Mouse (Mus musculus) CH12.LX (cell line): ENCODE measurements around the gene Gstp1. TPM values are rescaled to one million over a fixed set of nuclear protein-coding genes. Genes with fewer than 3 reads are reported as not detected.

Experiments
- DNase-seq: peaks from one replicate; pipeline ENCODE4 v3.0.0-alpha.2; 2013; ENCODE audit errors: extremely low read depth
- H3K27ac ChIP-seq: 2 replicates; pipeline ENCODE4 v1.5.1; 2012; ENCODE audit warnings: low read depth, mild to moderate bottlenecking, control low read depth, moderate library complexity; ENCODE audit not compliant: insufficient read depth
- H3K27me3 ChIP-seq: replicated peaks from 2 replicates; pipeline ENCODE3; 2012; ENCODE audit warnings: inconsistent platforms
- H3K36me3 ChIP-seq, 2 experiments: replicated peaks in 1 of 2; 2 replicates each; pipeline versions ENCODE3 to v1.6.1; 2012; ENCODE audit warnings: inconsistent platforms in 1 of 2, low read length in 1 of 2, mild to moderate bottlenecking in 1 of 2, mixed read lengths in 1 of 2, moderate library complexity in 1 of 2; ENCODE audit not compliant: control insufficient read depth in 1 of 2, insufficient read depth in 1 of 2
- H3K4me1 ChIP-seq, 2 experiments: 2 replicates each; pipeline ENCODE4 v1.6.1; 2012; ENCODE audit warnings: inconsistent platforms in 1 of 2, moderate library complexity in 1 of 2; ENCODE audit not compliant: insufficient read depth in 2 of 2, control insufficient read depth in 1 of 2
- H3K4me2 ChIP-seq: 2 replicates; pipeline ENCODE4 v1.6.1; 2012; ENCODE audit warnings: low read depth, mild to moderate bottlenecking, control low read depth; ENCODE audit not compliant: poor library complexity, insufficient read depth, severe bottlenecking
- H3K4me3 ChIP-seq, 3 experiments: fragments of 150-350 bp in 1 of 3; sonication (generic) in 1 of 3; replicated peaks in 1 of 3; 2 replicates each; pipeline versions ENCODE3 to v1.5.1; 2011 to 2012; ENCODE audit warnings: low read depth in 2 of 3, low read length in 2 of 3, mild to moderate bottlenecking in 2 of 3, moderate library complexity in 2 of 3, control low read depth in 1 of 3, improper control_type of control experiment in 1 of 3, inconsistent platforms in 1 of 3, mixed read lengths in 1 of 3; ENCODE audit not compliant: poor library complexity in 1 of 3
- H3K79me2 ChIP-seq: replicated peaks from 2 replicates; pipeline ENCODE4 v1.6.1; 2012; ENCODE audit warnings: mild to moderate bottlenecking, moderate library complexity; ENCODE audit not compliant: control insufficient read depth, poor library complexity, insufficient read depth, severe bottlenecking; ENCODE audit errors: extremely low read depth
- H3K9ac ChIP-seq: 2 replicates; pipeline ENCODE4 v1.6.1; 2012; ENCODE audit warnings: low read depth, mild to moderate bottlenecking, control low read depth, moderate library complexity; ENCODE audit not compliant: insufficient read depth
- H3K9me3 ChIP-seq: replicated peaks from 2 replicates; pipeline ENCODE3; 2012; ENCODE audit warnings: low read length, inconsistent platforms, mixed read lengths
- CTCF ChIP-seq, 2 experiments: IDR thresholded peaks in 1 of 2; conservative IDR thresholded peaks in 1 of 2; 2 replicates each; pipeline ENCODE4 v1.5.1; 2011 to 2012; ENCODE audit warnings: low read depth in 2 of 2, low read length in 2 of 2, improper control_type of control experiment in 1 of 2, inconsistent platforms in 1 of 2, mild to moderate bottlenecking in 1 of 2, moderate library complexity in 1 of 2
- E2F4 ChIP-seq: IDR thresholded peaks from 2 replicates; pipeline ENCODE4 v1.6.1; 2011; ENCODE audit warnings: low read depth, low read length, improper control_type of control experiment; ENCODE audit not compliant: insufficient replicate concordance
- ELF1 ChIP-seq: IDR thresholded peaks from 2 replicates; pipeline ENCODE4 v1.6.1; 2014; ENCODE audit warnings: low read depth, mild to moderate bottlenecking, inconsistent platforms, low read length, improper control_type of control experiment
- JUN ChIP-seq: IDR thresholded peaks from 2 replicates; pipeline ENCODE4 v1.6.1; 2011; ENCODE audit warnings: low read depth, mild to moderate bottlenecking, low read length, improper control_type of control experiment, moderate library complexity; ENCODE audit not compliant: insufficient read depth
- JUND ChIP-seq: conservative IDR thresholded peaks from 2 replicates; pipeline ENCODE4 v1.6.1; 2011; ENCODE audit warnings: low read depth, low read length, improper control_type of control experiment
- KAT2A ChIP-seq: IDR thresholded peaks from 2 replicates; pipeline ENCODE4 v1.6.1; 2012; ENCODE audit warnings: low read length, improper control_type of control experiment, inconsistent platforms; ENCODE audit not compliant: insufficient replicate concordance
- MAX ChIP-seq: IDR thresholded peaks from 2 replicates; pipeline ENCODE4 v1.6.1; 2011; ENCODE audit warnings: low read length, improper control_type of control experiment
- MAZ ChIP-seq: IDR thresholded peaks from 2 replicates; pipeline ENCODE4 v1.6.1; 2012; ENCODE audit warnings: low read depth, mild to moderate bottlenecking, inconsistent platforms, low read length, improper control_type of control experiment, moderate library complexity
- MXI1 ChIP-seq: IDR thresholded peaks from 2 replicates; pipeline ENCODE4 v1.6.1; 2011; ENCODE audit warnings: mild to moderate bottlenecking, low read depth, low read length, improper control_type of control experiment
- MYC ChIP-seq: IDR thresholded peaks from 2 replicates; pipeline ENCODE4 v1.6.1; 2011; ENCODE audit warnings: low read depth, mild to moderate bottlenecking, improper control_type of control experiment, low read length
- POLR2AphosphoS2 ChIP-seq: IDR thresholded peaks from 2 replicates; pipeline ENCODE4 v1.6.1; 2011; ENCODE audit warnings: low read depth, low read length, improper control_type of control experiment
- SIN3A ChIP-seq: IDR thresholded peaks from 2 replicates; pipeline ENCODE4 v1.6.1; 2012; ENCODE audit warnings: low read length, improper control_type of control experiment, inconsistent platforms
- TCF12 ChIP-seq: IDR thresholded peaks from 2 replicates; pipeline ENCODE4 v1.6.1; 2014; ENCODE audit warnings: low read depth, mild to moderate bottlenecking, inconsistent platforms, low read length, improper control_type of control experiment
- UBTF ChIP-seq: IDR thresholded peaks from 2 replicates; pipeline ENCODE4 v1.6.1; 2012; ENCODE audit warnings: low read depth, mild to moderate bottlenecking, inconsistent platforms, low read length, improper control_type of control experiment, moderate library complexity
- USF2 ChIP-seq: conservative IDR thresholded peaks from 2 replicates; pipeline ENCODE4 v1.6.1; 2011; ENCODE audit warnings: low read depth, low read length, improper control_type of control experiment
- ZNF384 ChIP-seq: IDR thresholded peaks from 2 replicates; pipeline ENCODE4 v1.6.1; 2012; ENCODE audit warnings: low read depth, low read length, improper control_type of control experiment, inconsistent platforms
- dilution Hi-C: fragments of 300-500 bp; cut with MboI; formaldehyde crosslinking; loops from 2 replicates; pipeline ENCODE4 v1.14.3; 2020; ENCODE audit warnings: low sequenced_read_pairs; ENCODE audit not compliant: extremely low pct_unique_long_range_greater_than_20kb, extremely low pct_ligation_motif_present
- in situ Hi-C: fragments of 300-500 bp; cut with MboI; formaldehyde crosslinking; loops from 3 replicates; pipeline ENCODE4 v1.14.3; 2019; ENCODE audit warnings: low sequenced_read_pairs, low pct_ligation_motif_present, low pct_unique_long_range_greater_than_20kb, mixed read lengths
- polyA plus RNA-seq: library from polyadenylated mRNA; unstranded; fragments of >175 nt; gene quantifications from 2 replicates; pipeline ENCODE4 v1.2.1, GENCODE M21; 2012; ENCODE audit warnings: low read depth; ENCODE audit not compliant: insufficient read length
- total RNA-seq, 2 experiments: library from RNA; depleted of rRNA; stranded (reverse); fragments of 300-350 nt in 1 of 2; fragments of >200 nt in 1 of 2; gene quantifications; 2 replicates each; pipeline ENCODE4 v1.2.3; 2012 to 2014

Gene Gstp1
- total and polyA plus RNA-seq, 3 experiments, result 333 to 696 (median 529) TPM

- Histone ChIP-seq H3K27ac (no peak overlapping the region), H3K4me1 (peaks cover 0 to 6% of the 10 kb centered on the region in 2 experiments; a peak in 2 of 4 replicates), H3K9ac (no peak overlapping the region), H3K79me2 (no peaks in the 10 kb centered on the region), H3K4me3 (no peak overlapping the region), H3K4me2 (no peak overlapping the region), H3K36me3 (no peaks in the 10 kb centered on the region), H3K27me3 (peaks cover 53% of the 10 kb centered on the region), H3K9me3 (peaks cover 7% of the 10 kb centered on the region)
- in situ Hi-C loops (no loop called here), dilution Hi-C loops (no loop called here)
- DNase-seq, result no peak
- TF ChIP-seq MAX (no peak), USF2 (no peak), MXI1 (no peak), SIN3A (no peak), TCF12 (no peak), MAZ (no peak), POLR2AphosphoS2 (no peak), ELF1 (no peak), UBTF (no peak), ZNF384 (no peak), E2F4 (no peak)
Measured at GRCm38 (mm10) chr19:3990804-3991203, 47.0 kb downstream of the Gstp1 start.

DNA sequence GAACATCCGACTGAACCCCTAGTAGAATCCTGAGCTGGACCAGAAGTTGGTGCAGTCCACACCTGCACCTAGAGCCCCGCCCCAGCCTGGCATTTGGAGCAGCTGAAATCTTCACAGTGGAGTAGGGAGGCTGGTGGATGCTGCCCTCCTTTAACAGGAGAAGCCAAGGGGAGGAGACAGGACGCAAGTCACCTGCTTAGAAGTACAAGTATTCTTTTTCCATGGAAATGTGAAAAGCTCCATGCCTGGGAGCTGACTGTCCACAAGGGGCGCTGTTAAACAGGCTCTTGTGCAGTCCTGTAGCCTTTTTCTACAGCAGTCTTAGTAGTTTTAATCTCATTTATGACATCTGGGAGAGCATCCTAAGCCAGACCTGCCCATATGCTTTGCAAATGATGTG, 49.0 kb downstream of the Gstp1 start:
- in situ Hi-C loops (no loop called here), dilution Hi-C loops (no loop called here)
- DNase-seq, result no peak
- Histone ChIP-seq H3K27me3 (peaks cover 41% of the 10 kb centered on the region), H3K9me3 (peaks cover 7% of the 10 kb centered on the region), H3K4me1 (peaks cover 0 to 12% of the 10 kb centered on the region in 2 experiments; a peak in 2 of 4 replicates), H3K27ac (no peak overlapping the region), H3K4me3 (no peak overlapping the region), H3K79me2 (no peaks in the 10 kb centered on the region), H3K4me2 (no peak overlapping the region), H3K36me3 (no peaks in the 10 kb centered on the region), H3K9ac (no peak overlapping the region)
- TF ChIP-seq KAT2A (no peak), JUND (no peak), CTCF (conservative IDR thresholded peaks at IDR 0.05 in 1 of 2, IDR thresholded peaks at IDR 0.05 in 1 of 2; ENCODE audit: low read depth in 2 of 2, low read length in 2 of 2) (peak in 1 of 2 experiments; percentile 13; a peak in 1 of 4 replicates)

DNA sequence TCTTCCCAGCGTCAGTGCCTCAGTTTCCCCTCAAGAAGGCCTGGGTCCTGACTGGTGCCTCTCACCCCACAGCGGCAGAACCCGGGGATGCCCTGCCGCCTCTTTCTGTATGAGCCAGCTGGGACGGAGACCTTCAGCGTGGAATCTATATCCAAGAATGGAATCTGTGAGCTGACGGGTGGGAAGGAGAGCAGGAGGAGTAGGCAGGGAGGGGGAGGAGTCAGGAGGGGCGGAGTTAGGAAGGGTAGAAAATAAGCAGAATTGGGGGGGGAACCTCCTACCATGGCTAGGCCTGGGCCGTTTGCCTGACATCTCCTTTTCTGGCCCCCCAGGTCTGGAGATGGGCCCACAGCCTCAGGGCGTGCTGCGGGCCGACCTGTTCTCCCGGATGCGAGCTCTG, 49.7 kb downstream of the Gstp1 start:
- peaks cover 40% of the 10 kb centered on the region for H3K27me3 ChIP-seq
- no peak for DNase-seq
- H3K9ac ChIP-seq, result no peak overlapping the region
- TF ChIP-seq MYC, result no peak
- TF ChIP-seq JUND, result no peak
- TF ChIP-seq JUN, result no peak
- dilution Hi-C loops, result no loop called here
- no peak overlapping the region for H3K27ac ChIP-seq
- no peak overlapping the region for H3K4me3 ChIP-seq
- H3K36me3 ChIP-seq, result no peaks in the 10 kb centered on the region
- peaks cover 7% of the 10 kb centered on the region for H3K9me3 ChIP-seq
- H3K4me2 ChIP-seq, result no peak overlapping the region
- no peaks in the 10 kb centered on the region for H3K79me2 ChIP-seq
- in situ Hi-C loops, result no loop called here
- H3K4me1 ChIP-seq, result peaks cover 0 to 12% of the 10 kb centered on the region in 2 experiments; a peak in 2 of 4 replicates
